Mouse (Mus musculus): ENCODE measurements at regions not wholly inside any gene's neighbourhood (a gene's known extent, or its start where the extent isn't known, plus 50 kb on each side); places are given as distances from the start of the nearest gene placed in this dataset.

GRCm38 (mm10) chr11:23996250-23996649 is 78.6 kb downstream of the A830031A19Rik start:
- no peak for DNase-seq
- intact Hi-C loops (cut with DNase I) = no loop called here

- intact Hi-C loops (cut with DNase I) = no loop called here
- DNase-seq = no peak
Measured at GRCm38 (mm10) chr11:23994160-23994559, 80.7 kb downstream of the A830031A19Rik start.

DNA sequence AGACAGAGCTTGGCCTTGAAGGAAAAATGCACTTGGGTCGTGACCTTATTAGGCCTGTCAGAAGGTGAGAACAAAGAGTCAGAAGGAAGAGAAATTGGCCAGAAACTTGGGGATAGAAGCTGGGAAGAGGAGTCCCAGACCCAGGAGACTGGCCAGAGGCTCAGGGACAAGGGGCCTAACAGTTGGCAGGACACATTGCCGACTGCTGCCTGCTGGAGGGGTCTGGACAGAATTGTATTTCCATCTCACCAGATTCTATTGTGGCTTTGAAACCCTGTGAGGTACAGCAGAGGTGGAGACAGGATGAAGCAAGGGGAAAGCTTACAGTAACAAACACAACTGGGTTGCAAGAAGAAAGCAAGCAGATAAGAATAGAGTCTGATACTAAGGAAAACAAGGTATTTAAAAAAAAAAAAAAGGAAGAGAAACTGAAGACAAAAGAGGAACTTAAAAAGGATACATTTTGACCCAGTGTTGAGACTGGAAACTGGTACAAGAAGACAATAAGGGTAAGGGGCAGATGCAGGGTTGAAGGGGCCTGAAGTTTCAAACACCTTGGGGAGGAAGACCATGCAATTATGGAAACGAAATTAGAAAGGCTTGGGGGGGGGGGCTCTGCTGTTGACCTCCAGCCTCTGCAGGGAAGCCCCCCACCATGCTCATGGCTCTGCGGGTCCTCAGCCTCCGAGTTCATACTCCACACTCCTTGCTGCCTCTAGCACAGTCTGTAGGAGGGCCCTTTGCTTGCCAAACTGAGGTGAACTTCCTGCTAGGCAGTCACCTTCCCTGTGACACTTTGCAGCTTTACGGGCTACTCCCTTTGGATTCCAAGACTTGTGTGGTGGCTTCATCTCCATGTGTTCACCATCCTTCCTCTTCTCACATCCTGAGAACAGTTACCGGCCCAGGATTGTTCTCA is 87.1 kb downstream of the A830031A19Rik start:
- intact Hi-C loops (cut with DNase I) = no loop called here
- DNase-seq = no peak

- intact Hi-C loops (cut with DNase I) = no loop called here
- no peak for DNase-seq
Measured at GRCm38 (mm10) chr11:23985231-23985630, 89.6 kb downstream of the A830031A19Rik start.

- DNase-seq = peak; percentile 55 to 70
- intact Hi-C loops (cut with DNase I) = loop anchor here (5.0 kb wide), 1 partner anchor 1883 kb away; no protein-coding TSS in a partner anchor
Measured at GRCm38 (mm10) chr11:23979332-23979731, 84.3 kb upstream of the Papolg start.

DNA sequence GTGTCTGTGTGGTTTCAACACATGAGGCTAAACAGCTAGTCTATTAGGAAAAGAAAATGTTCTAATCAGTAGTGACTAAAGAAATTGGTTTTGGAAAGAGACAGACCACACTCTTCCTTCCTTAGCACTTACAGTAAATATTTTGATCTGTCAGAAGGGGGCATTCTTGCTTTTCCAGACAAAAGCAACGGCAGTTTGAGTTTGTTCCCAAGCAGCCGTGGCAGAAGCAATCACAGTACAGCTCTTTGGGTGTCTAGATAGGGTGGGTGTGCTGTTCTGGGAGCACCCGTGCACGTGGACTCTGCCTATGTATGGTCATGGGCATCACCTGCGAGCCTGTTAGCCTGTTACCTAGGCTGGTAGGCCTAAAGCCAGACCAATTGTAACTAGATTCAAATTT is 83.2 kb upstream of the Papolg start:
- intact Hi-C loops (cut with DNase I) = loop anchor here (5.0 kb wide), 1 partner anchor 1884 kb away; no protein-coding TSS in a partner anchor

GRCm38 (mm10) chr11:23977096-23977495 is 82.0 kb upstream of the Papolg start:
- intact Hi-C loops (cut with DNase I) = loop anchor here (5.0 kb wide), 1 partner anchor 1885 kb away; no protein-coding TSS in a partner anchor

More for the DNA sequence above, 83.2 kb upstream of the Papolg start:
- no peak for DNase-seq

DNA sequence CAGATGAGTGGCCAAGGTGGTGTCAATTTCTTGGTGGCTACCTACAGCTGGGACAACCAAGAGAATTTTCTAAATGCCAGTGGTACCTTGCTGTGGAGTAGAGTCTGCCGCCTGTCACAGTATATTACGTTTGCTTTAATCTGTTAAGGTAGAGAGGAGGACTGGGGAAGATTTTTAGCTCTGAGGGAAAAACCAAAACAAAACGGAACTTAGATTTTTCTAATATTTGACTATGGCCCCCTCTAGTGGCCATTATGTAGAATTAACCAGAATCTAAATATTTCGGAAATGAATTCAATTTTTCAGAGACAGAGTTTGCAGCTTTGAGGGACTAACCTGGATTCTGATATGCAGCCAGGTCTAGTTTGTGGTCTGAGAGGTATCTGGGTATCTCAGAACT is 59.3 kb upstream of the Papolg start:
- intact Hi-C loops (cut with DNase I) = loop anchor here (1.0 to 5.0 kb wide), 4 partner anchors 57 to 327 kb away; partner anchors contain the start of gene Papolg
- no peak for DNase-seq

More at GRCm38 (mm10) chr11:23977096-23977495, 82.0 kb upstream of the Papolg start:
- no peak for DNase-seq

GRCm38 (mm10) chr11:23945966-23946365 is 50.9 kb upstream of the Papolg start:
- intact Hi-C loops (cut with DNase I) = no loop called here
- no peak for DNase-seq

All from heart, postnatal 36 days (tissue).